Mouse (Mus musculus): Measurements from ENCODE around the gene Top2b.

Gene Top2b

GRCm38 (mm10) chr14:16364878-16365337, at the start of gene Top2b:
Gene Top2b (plus strand): TSS chr14:16365179.
- DNase-seq = peak; percentile 98 to 99

DNA sequence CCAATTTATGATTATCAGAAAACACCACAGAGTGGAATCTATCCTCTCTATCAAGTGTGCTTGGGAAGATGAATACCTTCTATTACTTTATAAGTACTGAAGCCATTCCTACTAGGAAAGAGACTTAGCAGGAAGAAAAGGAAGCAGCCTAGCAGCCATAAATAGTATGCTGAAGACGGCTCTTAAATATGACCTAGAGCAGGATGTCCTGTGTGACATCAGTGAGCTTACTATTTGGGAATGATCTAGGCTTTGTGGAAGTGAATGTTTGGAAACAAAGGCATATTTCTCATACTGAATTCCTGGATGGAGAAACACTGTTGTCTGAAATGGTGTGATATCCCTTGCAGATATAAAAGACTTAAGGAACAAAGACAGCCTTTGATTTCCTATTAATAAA, 48.3 kb upstream of the Top2b start:
- no peak for DNase-seq

DNA sequence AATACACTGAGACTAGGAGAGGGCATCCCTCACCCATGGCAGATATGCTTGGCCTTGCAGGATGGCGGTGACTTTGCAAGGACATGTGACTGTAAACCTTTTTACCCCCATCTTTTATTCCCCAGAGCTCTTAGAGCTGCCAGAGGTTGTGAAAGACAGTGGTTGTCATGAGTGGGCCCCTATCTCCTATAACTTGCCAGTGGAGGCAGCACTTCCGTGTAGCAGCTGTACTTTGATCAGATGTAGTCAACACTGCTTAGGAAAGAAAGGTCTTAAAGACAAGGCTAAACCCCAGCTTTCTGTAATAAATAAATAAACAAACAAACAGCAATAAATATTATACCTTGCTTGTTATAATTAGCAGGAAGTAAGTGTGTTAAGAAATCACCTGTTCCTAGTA, 45.2 kb upstream of the Top2b start:
- DNase-seq = no peak

- no peak for DNase-seq
These were observed 40.6 kb upstream of the Top2b start for GRCm38 (mm10) chr14:16324394-16324793.

DNA sequence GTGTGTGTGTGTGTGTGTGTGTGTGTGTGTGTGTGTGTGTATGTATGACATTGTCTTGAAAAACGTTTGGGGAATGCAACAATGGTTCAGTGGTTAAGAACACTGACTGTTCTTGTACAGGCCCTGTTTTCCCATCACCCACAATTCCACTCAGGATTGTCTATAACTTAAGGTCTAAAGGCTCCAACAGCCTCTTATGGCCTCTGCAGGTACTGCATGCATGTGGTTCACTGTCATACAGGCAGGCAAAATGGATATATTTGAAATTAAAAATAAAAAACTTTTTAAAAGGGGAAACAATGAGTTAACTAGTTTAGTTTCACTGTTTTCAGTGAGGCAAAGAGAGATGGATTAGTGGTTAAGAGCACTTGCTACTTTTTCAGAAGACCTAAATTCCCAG, 39.8 kb upstream of the Top2b start:
- DNase-seq = no peak

DNA sequence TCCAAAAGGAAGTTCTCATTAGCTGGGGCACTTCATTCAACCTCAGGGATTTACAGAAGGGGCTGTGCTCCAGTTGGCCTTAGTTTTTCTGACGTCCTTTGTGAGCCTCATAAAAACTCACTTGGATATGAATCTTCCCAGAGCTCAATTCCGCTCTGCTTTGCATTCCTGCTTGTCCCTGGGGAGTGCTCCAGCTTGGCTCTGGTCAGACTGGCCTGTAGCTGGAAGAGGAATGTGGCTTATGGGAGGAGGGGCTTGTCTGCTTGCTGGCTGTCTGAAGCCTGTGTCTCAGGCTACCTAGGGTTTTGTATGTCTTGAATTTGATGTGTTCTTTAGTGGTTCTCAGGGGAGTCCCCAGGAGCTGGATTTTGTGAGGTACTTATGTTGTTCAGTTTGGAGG, 36.4 kb upstream of the Top2b start:
- no peak for DNase-seq

DNA sequence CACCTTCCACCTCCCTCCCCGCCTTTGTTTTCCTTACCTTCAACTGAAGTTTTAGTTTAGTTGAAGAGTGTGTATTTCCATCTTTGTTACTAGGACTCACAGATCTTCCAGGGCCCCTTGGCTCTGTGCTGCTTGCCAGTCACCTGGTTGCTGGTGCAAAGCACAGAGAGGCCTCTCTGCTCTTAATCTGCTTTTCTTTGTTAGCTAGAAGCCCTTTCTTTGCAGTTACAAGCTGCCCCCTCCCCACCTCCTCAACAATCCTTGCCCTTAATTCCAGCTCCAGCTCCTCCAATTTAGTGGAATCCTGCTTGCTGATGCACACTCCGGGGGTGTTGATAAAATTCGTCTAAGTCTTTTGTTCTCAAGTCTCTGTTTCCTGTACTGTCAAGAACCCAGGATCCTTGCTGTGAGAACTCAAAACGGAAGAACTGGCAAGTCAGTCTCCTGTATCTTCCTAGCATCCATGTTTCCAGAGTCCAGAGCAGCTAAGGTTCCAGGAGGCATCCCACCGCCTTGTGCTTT, 36.0 kb upstream of the Top2b start:
- no peak for DNase-seq

DNA sequence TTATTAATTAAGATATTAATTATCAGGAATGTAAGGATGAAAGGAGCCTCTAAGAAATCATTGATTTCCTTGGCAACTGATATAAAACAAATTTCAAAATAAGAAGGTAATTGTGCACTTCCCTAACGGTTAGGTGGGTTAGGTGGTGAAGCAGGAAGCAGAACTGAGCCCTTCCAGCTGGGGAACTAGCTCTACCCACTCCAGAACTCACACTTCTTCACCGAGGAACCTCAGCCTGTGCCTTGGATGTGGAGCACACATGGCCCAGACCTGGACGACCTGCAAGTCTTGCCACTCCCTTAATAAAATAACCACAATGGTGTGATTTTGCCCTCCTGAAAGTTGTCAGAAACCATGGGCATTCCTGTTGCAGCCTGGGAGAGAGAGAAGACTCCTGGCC, 35.2 kb upstream of the Top2b start:
- no peak for DNase-seq

DNA sequence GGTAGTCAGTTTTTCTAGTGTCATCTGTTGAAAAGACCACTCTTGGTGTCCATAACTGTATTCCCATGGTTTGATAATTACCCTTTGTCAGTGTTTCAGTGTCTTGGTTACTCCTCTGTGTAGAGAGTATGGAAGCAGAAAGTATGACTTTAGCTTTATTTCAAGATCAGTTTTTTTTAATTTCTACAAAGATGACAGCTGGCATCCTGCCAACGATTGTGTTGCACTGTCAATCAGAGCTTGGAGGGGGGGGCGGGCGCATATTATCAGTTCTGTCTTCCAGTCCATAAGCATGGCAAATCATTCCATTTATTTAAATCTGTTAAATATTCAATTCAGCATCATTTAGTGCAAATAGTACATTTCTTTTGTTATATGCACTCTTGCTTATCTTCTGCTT, 30.7 kb upstream of the Top2b start:
- DNase-seq = no peak

DNA sequence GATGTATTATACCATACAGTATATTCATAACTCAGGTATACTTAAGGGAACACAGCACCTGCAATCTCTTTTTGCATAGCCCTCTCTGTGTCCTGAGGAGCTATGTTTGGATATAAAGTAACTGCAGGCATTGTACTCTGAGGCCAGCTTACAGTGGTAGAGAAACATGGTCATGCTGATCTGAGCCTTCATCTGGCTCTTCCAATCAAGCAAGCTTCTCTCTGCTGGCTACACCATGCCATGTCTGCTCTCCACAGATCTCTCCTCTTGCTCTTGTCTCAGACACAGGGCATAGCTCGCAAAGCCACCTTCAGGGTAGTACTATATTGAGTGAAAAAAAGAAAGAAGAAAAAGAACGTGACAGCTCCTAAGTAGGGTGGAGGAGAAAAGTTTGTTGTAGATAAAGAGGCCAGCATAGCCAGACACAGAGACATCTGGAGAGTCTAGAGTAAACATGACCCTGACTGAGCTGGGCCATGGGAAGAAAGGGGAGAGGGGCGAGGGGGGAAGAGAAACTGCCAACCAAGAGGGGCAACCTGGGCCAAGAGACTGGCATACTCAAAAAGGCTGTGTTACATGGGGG, 29.1 kb upstream of the Top2b start:
- no peak for DNase-seq

GRCm38 (mm10) chr14:16347505-16347904, 17.5 kb upstream of the Top2b start:
- DNase-seq = no peak

GRCm38 (mm10) chr14:16359704-16360103, 5.3 kb upstream of the Top2b start:
- DNase-seq = no peak

DNA sequence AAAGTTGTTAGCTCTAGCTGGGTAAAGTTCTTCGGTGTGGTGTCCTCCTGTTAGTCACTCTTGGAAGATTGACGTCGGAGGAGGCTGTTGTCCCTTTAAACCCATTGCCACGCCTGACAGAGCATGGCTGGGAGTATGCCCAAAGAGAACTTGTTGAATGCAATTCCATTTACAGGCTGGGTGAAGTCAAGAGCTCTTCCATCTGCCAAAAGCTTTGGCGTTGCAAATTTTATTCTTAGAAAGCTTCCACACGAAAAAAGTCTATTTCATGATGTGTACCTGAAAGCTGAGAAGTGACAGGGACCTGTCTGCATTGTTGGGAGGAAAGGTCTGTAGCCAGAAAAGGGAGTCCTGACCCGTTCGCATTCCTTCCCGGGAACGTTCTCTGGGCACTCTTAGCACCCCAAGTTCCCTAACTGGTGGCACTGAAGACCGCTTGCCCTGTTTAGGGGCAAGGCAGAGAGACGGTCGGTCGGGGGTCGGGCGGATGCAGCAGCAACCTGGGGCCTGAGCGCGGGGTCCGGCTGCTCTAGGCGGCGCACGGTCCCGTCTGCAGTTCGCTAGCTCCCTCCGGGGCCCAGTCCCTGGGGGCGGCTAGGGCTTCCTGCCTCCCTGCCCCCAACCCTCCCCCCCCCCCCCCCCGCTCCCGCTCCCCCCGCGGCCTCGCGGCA, 683 bp upstream of the Top2b start:
- peak; percentile 58 to 71 for DNase-seq

DNA sequence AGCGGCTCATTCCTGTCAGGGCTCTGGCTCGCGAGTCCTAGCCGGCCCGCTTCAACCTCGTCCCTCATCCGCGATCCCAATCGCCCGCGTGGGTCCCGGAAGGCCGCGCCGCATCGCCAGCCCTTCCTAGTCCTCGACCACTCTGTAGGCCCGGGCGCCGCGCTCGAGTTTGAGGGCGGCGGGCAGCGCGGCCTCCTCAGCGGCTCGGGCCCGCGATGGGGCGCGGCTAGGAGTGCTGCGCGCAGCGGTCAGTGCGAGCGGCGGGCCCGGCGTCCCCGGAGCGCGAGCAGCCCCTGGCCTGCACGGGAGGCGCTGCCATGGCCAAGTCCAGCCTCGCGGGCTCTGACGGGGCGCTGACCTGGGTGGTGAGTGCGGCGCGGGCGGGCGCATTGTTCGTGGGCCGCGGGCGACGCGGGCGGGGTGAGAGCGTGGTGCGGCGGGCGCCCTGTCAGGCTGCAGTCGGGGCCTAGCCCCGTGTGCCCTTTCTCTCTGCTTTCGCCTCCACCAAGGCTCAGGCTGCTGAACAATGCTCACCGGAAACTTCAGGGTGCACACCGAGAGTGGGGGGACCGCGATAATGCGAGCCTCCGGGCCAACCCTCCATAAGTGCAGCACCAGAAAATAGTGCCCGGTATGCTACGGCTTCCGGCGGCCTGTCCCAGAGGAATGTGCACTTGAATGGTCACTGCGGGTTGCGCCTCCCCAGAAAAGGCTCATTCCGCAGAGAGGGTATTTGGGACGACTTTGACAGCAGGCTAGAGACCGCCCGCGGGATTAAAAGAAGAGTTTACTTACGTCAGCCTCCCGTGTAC, 589 bp downstream of the Top2b start:
- peak; percentile 84 to 86 for DNase-seq

- DNase-seq = no peak
These were observed 1.4 kb downstream of the Top2b start for GRCm38 (mm10) chr14:16366174-16366889.

- no peak for DNase-seq
These were observed 2.0 kb downstream of the Top2b start for GRCm38 (mm10) chr14:16366986-16367385.

GRCm38 (mm10) chr14:16372761-16373160, 7.8 kb downstream of the Top2b start:
- DNase-seq = no peak

DNA sequence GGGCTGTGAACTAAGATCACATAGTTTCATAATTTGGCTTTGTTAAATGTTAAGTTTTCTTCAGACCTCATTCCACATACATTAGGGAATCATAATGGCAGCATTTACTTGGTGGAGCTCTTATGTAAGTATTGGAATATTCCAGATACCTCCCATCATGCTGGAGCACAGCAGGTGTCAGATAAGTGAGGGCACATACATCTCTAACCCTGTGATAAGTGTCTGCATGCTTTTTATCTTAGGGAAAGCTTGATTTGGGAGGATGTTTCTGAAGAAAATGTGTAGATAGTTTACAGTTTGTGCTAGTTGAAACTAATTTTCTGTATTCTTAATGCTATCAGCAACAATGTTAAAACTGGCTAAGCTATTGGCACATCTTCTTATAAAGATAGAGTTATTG, 8.2 kb downstream of the Top2b start:
- DNase-seq = no peak

GRCm38 (mm10) chr14:16379917-16380570, 15.1 kb downstream of the Top2b start:
- DNase-seq = peak in 1 of 2 experiments; percentile 58

DNA sequence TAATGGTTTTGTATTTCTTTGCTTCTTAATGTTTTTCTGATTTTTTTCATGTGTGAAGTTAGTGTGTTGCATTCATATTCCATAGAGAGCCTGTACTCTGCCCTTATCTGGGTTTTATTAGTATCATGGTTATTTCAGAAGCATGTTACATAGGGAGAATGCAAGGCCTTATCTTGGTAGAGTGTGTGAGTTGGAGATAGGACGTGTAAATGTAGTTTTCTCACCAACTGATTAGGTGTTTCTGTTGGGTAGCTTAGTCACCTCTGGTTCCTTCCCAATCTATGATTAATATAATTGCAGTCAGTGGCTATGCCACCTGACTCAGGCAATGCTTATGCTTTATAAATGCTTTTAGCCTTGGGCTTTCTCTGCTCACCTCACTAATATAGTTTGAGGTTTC, 19.8 kb downstream of the Top2b start:
- no peak for DNase-seq

DNA sequence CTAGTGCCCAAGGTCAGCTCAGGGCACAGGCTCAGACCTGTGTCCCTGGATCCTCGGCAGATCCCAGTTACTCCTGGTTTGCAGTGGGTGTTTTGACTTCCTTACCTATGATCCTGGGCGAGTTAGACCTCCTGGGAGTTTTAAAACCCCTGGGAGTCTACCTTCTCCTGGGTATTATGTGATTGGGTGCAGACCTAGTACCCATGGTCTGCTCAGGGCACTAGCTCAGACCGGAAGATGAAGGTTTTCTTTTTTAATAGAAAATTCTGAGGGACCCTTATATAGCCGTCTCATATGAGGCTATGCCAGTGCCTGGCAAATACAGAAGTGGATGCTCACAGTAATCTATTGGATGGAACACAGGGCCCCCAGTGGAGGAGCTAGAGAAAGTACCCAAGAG, 40.2 kb downstream of the Top2b start:
- no peak for DNase-seq

DNA sequence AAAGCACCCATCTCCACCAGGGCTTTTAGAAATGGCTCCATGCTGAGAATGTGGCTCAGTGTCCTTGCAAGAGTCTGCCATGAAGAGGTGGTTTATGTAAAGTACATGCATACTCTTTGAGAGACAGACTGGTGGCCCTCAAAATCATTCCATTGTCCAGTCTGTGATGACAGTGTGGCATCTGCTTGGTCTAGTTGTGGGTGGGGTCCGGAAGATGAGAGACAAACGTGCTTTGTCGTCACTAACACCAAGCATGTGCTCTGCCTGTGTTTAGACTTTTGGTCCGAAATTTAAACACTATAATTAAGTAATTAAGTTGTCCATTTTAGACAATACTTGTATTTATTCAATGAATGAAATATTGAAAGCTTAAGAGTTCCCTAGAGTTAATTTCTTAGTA, 49.2 kb downstream of the Top2b start:
- DNase-seq = no peak

- no peak for DNase-seq
These were observed 62.6 kb downstream of the Top2b start for GRCm38 (mm10) chr14:16427569-16427968.

Data from cerebellum, postnatal 25 days (tissue).